Mouse (Mus musculus) skeletal muscle tissue, adult 2 months (tissue): ENCODE results near the gene S100a11.
"Not testable (repeated sequence)": the region's sequence is repeated elsewhere in the genome, so short reads cannot be mapped to it uniquely, and the experiment has no call there.

Source experiments
- DNase-seq: peaks from one replicate; pipeline ENCODE4 v3.0.0-alpha.2; 2012; ENCODE audit warnings: low read depth, low spot score

Gene S100a11

GRCm38 (mm10) chr3:93521462-93522057, 1.3 kb downstream of the S100a11 start:
- DNase-seq = no peak

GRCm38 (mm10) chr3:93522611-93523010, 2.3 kb downstream of the S100a11 start:
- peak; percentile 50 for DNase-seq

- no peak for DNase-seq
These were observed 7.0 kb downstream of the S100a11 start for GRCm38 (mm10) chr3:93527300-93527699.

GRCm38 (mm10) chr3:93528807-93529206, 8.5 kb downstream of the S100a11 start:
- no peak for DNase-seq

- DNase-seq = peak; percentile 84
These were observed 16.8 kb downstream of the S100a11 start for GRCm38 (mm10) chr3:93537068-93537576.

- peak; percentile 30 for DNase-seq
These were observed 18.2 kb downstream of the S100a11 start for GRCm38 (mm10) chr3:93538486-93538885.

- no peak for DNase-seq
These were observed 21.2 kb downstream of the S100a11 start for GRCm38 (mm10) chr3:93541501-93541900.

GRCm38 (mm10) chr3:93544170-93544569, 23.9 kb downstream of the S100a11 start:
- not testable (repeated sequence) for DNase-seq

- peak; percentile 75 for DNase-seq
These were observed 26.9 kb downstream of the S100a11 start for GRCm38 (mm10) chr3:93547099-93547648.

- DNase-seq = no peak
These were observed 27.7 kb downstream of the S100a11 start for GRCm38 (mm10) chr3:93547749-93548540.

GRCm38 (mm10) chr3:93548541-93549266, 28.4 kb downstream of the S100a11 start:
- DNase-seq = no peak

- peak; percentile 25 for DNase-seq
These were observed 29.7 kb downstream of the S100a11 start for GRCm38 (mm10) chr3:93549986-93550385.

GRCm38 (mm10) chr3:93551950-93552901, 31.9 kb downstream of the S100a11 start:
- DNase-seq = no peak

- DNase-seq = no peak
These were observed 33.0 kb downstream of the S100a11 start for GRCm38 (mm10) chr3:93553311-93553710.

- peak; percentile 65 for DNase-seq
These were observed 33.6 kb downstream of the S100a11 start for GRCm38 (mm10) chr3:93553765-93554378.

GRCm38 (mm10) chr3:93554379-93554980, 34.2 kb downstream of the S100a11 start:
- no peak for DNase-seq

- DNase-seq = peak; percentile 66
These were observed 34.9 kb downstream of the S100a11 start, which contains the start of gene S100a10 for GRCm38 (mm10) chr3:93554981-93555877. Gene S100a10 (plus strand): TSS chr3:93555080.

- peak; percentile 83 for DNase-seq
These were observed 35.6 kb downstream of the S100a11 start for GRCm38 (mm10) chr3:93555878-93556254.

- DNase-seq = peak; percentile 18
These were observed 36.3 kb downstream of the S100a11 start for GRCm38 (mm10) chr3:93556599-93556998.
